Mouse (Mus musculus): Measurements from ENCODE around the gene Cdk14. TPM values are rescaled to one million over a fixed set of nuclear protein-coding genes. Genes with fewer than 3 reads are reported as not detected.

Cdk14 gene
- polyA plus RNA-seq, 1 experiment from 2014 or later = 2.1 TPM

GRCm38 (mm10) chr5:4755326-4755725 is 664.8 kb downstream of the Cdk14 start:
- DNase-seq (ENCODE audit: low spot score) = no peak

DNA sequence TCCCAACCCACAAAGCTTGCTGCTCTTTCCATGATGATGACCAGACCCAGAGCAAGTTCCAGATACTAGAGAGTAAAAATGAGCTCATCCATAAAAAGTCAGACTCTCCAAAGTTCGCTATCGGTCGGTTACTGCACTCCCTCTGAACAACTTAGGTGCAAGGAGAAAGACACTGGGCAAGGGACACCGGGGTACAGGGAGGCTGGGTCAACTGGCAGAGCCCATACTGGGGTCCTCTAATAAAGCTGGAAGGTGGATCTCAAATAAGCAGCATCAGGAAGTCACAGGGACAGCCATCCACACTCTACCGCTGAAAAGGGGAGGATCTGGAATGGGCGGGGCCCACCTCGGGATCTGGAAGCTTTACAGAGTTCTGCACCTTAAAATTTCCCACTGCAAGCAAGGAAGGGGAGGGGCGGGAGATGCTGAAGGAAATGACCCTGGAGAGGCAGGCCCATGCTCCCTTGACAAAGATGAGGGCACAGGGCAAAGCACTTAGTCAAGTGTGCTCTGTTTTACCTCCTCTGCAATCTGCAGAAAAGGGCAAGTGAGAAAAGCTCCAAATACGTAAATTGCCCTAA is 665.3 kb downstream of the Cdk14 start:
- no peak for DNase-seq (ENCODE audit: low spot score)

Small RNAs within 50 kb of the gene (microRNA-seq; reads per million reads assigned to microRNA genes)
- not detected for gene Gm25037 (ENCODE audit: borderline number of aligned reads)
- not detected for gene Gm44483 (ENCODE audit: borderline number of aligned reads)

Other genes with a start within 250 kb of the Cdk14 start
- not detected in 2 replicates for gene 1700015F17Rik, start 58.8 kb upstream of the Cdk14 start, polyA plus RNA-seq (2015; fragmentation: Nextera tagmentation; extraction: Ambion mirVana)
- gene Cldn12, start 94.6 kb upstream of the Cdk14 start, polyA plus RNA-seq (2015; fragmentation: Nextera tagmentation; extraction: Ambion mirVana) = 2.3 and 2.8 TPM in 2 replicates
- gene Gtpbp10, start 139.2 kb upstream of the Cdk14 start, polyA plus RNA-seq (2015; fragmentation: Nextera tagmentation; extraction: Ambion mirVana) = 14.4 and 16.0 TPM in 2 replicates
- 0.45 and 0.70 TPM in 2 replicates for gene Gm8773, start 153.5 kb upstream of the Cdk14 start, polyA plus RNA-seq (2015; fragmentation: Nextera tagmentation; extraction: Ambion mirVana)
- 0.27 and 0.85 TPM in 2 replicates for gene Cfap69, start 243.9 kb upstream of the Cdk14 start, polyA plus RNA-seq (2015; fragmentation: Nextera tagmentation; extraction: Ambion mirVana)

All from thymus, postnatal 0 days (tissue).